Mouse (Mus musculus) intestine, embryonic 14.5 days (tissue): Measurements from ENCODE around the gene Trp53inp2. TPM values are rescaled to one million over a fixed set of nuclear protein-coding genes. Genes with fewer than 3 reads are reported as not detected.

Experiments
- ATAC-seq: fragments of 200-750 bp; cut with Nextera tagmentation; replicated peaks from 2 replicates; pipeline ENCODE4 v1.8.0; 2017; ENCODE audit warnings: low read depth, moderate number of reproducible peaks, moderate TSS enrichment, moderate library complexity; ENCODE audit not compliant: low FRiP score, low TSS enrichment
- DNase-seq: peaks from one replicate; pipeline ENCODE4 v3.0.0-alpha.2; 2018; ENCODE audit warnings: low spot score
- H3K27ac ChIP-seq: fragments of 300-500 bp; sonication (generic); 2 replicates; pipeline ENCODE4 v1.5.1; 2014; ENCODE audit warnings: low read depth, mild to moderate bottlenecking, control low read depth
- H3K27me3 ChIP-seq: fragments of 300-500 bp; sonication (generic); replicated peaks from 2 replicates; pipeline ENCODE4 v1.6.1; 2014; ENCODE audit warnings: low read length, control low read depth; ENCODE audit not compliant: control insufficient read depth, insufficient read depth
- H3K36me3 ChIP-seq: fragments of 300-500 bp; sonication (generic); 2 replicates; pipeline ENCODE4 v1.6.1; 2014; ENCODE audit warnings: low read length, control low read depth; ENCODE audit not compliant: control insufficient read depth, insufficient read depth
- H3K4me1 ChIP-seq: fragments of 300-500 bp; sonication (generic); replicated peaks from 2 replicates; pipeline ENCODE4 v1.6.1; 2014; ENCODE audit warnings: low read length, control low read depth, mixed read lengths; ENCODE audit not compliant: control insufficient read depth, insufficient read depth
- H3K4me2 ChIP-seq: fragments of 300-500 bp; sonication (generic); 2 replicates; pipeline ENCODE4 v1.6.1; 2014; ENCODE audit warnings: low read length
- H3K4me3 ChIP-seq: fragments of 300-500 bp; sonication (generic); 2 replicates; pipeline ENCODE4 v1.5.1; 2014; ENCODE audit warnings: low read depth, low read length, control low read depth, mixed read lengths
- H3K9ac ChIP-seq: fragments of 300-500 bp; sonication (generic); 2 replicates; pipeline ENCODE4 v1.6.1; 2014; ENCODE audit warnings: mild to moderate bottlenecking, low read length
- H3K9me3 ChIP-seq: fragments of 300-500 bp; sonication (generic); 2 replicates; pipeline ENCODE4 v1.6.1; 2016; ENCODE audit warnings: low read length, control low read depth; ENCODE audit not compliant: control insufficient read depth
- WGBS: fragments of 180-500 bp; shearing (Covaris S2); extraction: QIAGEN DNeasy Blood & Tissue Kit; methylation state at CpG from one replicate; pipeline ENCODE4 v1.1.7; 2014; 5-methylcytosine and 5-hydroxymethylcytosine counted together
- polyA plus RNA-seq: library from polyadenylated mRNA; unstranded; fragments of >200 nt; fragmentation: Nextera tagmentation; extraction: Ambion mirVana; gene quantifications from 2 replicates; pipeline ENCODE4 v1.2.1, GENCODE M21; 2014

Trp53inp2 gene
- polyA plus RNA-seq, 1 experiment from 2014 or later, result 17.6 TPM

DNA sequence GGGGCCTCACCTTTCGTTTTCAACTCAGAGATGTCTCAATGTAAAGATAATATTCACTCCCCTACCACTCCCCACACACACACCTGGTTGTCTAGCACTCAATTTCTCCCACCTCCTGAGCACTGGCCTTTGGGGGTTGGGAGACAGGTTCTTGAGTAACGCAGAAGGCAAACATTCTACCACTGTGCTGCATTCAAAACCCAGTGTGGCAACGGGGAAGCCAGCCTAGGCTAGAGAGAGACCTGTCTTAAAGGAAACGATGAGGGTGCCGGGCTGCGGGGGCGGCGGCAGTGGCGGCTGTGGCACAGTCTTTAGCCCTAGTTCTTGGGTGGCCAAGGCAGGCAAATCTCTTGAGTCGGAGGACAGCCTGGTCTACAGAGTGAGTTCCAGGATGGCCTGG, 4.7 kb upstream of the Trp53inp2 start:
- Histone ChIP-seq H3K4me1 (peaks cover 6% of the 10 kb centered on the region), H3K4me3 (no peak overlapping the region), H3K27ac (no peak overlapping the region), H3K9ac (no peak overlapping the region), H3K36me3 (no peaks in the 10 kb centered on the region), H3K27me3 (0 out of 2 replicates have a peak, but pooled peaks cover 8% of the 10 kb centered on the region), H3K9me3 (no peaks in the 10 kb centered on the region), H3K4me2 (no peak overlapping the region)
- DNase-seq (no peak), ATAC-seq (no peak)
- 77% methylated on average over 10 of the region's 10 CpGs for WGBS

DNA sequence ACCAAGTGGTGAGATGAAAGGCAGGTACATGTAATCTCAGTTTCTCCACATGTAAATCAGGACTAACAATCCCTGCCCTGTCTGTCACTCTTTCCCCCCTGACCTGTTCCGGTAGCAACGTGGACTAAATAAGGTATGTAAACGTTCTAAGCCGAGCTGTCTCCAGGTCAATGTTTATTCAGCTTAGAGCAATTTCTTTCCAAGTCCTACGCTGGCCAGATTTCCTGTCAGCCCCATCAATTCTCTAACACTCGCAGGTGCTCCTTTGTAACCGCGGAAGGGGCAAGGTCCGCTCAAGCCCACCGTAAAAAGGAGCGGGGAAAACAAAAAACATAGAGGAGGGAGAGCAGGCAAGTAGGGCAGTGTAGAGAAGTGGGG, 190 bp downstream of the Trp53inp2 start:
- WGBS, result under 1% methylated on average over 11 of the region's 11 CpGs
- Histone ChIP-seq H3K9ac (peak overlapping the region; percentile 95), H3K27me3 (0 out of 2 replicates have a peak, but pooled peaks cover 8% of the 10 kb centered on the region), H3K27ac (no peak overlapping the region; the same call in 1 of the 2 replicates), H3K4me1 (peaks cover 16% of the 10 kb centered on the region), H3K9me3 (no peaks in the 10 kb centered on the region), H3K36me3 (no peaks in the 10 kb centered on the region), H3K4me3 (peak overlapping the region; percentile 93), H3K4me2 (peak overlapping the region; percentile 80)
- DNase-seq, result no peak
- no peak for ATAC-seq

DNA sequence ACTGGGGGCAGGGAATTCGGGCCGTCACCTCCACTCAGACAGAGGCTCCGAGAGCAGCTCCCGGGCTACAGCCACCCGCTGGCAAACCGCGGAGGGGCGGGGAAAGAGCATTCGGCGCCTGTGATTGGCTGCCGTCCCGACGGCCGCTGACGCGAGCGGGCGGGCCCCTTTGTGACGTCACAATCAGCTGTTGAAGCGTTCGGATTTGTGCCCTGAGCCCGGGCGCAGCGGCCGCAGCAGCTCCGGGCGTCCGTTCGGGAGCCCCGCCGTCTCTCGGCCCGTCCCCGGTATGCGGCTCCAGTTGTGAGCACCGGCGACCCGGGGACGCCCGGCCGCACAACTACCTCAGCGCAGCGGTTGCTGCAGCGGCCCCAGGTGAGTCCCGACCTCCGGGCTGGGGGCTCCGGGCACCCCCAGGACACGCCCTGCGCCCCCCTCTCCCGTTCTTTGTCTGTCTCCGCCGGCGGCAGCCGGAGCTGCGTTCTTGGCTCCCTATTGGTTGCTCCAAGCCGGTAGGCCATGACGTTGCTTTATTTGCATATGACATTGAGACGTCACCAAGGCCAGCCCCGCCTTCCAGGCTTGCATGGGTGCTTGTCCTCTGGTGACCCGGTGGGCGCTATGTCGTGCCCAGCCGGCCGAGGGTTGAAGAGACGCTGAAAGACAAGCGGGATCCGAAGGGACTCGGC, 928 bp downstream of the Trp53inp2 start:
- DNase-seq (peak; percentile 98), ATAC-seq (peak; percentile 94)
- Histone ChIP-seq H3K4me3 (peak overlapping the region; percentile 93), H3K36me3 (no peaks in the 10 kb centered on the region), H3K9me3 (no peaks in the 10 kb centered on the region), H3K4me1 (peaks cover 16% of the 10 kb centered on the region), H3K27me3 (0 out of 2 replicates have a peak, but pooled peaks cover 8% of the 10 kb centered on the region), H3K4me2 (peak overlapping the region; percentile 80), H3K9ac (peak overlapping the region; percentile 95), H3K27ac (peak overlapping the region; percentile 97)
- under 1% methylated on average over 64 of the region's 68 CpGs for WGBS

DNA sequence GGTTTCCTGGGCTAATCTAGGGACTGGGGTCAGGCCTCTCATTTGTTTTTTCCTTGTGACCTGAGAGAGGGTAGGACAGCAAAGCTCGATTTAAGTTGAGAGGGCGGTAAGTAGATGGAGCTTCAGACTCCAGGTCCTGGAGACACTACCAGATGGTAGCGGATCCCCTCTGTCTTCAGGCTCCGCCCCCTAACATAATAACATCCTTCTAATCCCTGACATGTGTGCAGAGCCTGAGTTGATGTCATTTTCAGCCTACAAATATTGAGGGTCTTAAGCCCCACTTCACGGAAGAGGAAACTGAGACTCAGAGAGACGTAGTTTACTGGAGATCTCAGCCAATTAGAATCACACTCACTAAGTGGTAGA, 1.5 kb downstream of the Trp53inp2 start:
- no peak; the same call in 1 of the 2 replicates for ATAC-seq
- no peak for DNase-seq
- peaks cover 16% of the 10 kb centered on the region for H3K4me1 ChIP-seq
- no peaks in the 10 kb centered on the region for H3K9me3 ChIP-seq
- WGBS, result 17% methylated on average over 6 of the region's 6 CpGs
- H3K4me3 ChIP-seq, result peak overlapping the region; percentile 93
- H3K27ac ChIP-seq, result peak overlapping the region; percentile 97
- 0 out of 2 replicates have a peak, but pooled peaks cover 3% of the 10 kb centered on the region for H3K36me3 ChIP-seq
- peak overlapping the region; percentile 95 for H3K9ac ChIP-seq
- peak overlapping the region; percentile 80 for H3K4me2 ChIP-seq
- H3K27me3 ChIP-seq, result 0 out of 2 replicates have a peak, but pooled peaks cover 8% of the 10 kb centered on the region

DNA sequence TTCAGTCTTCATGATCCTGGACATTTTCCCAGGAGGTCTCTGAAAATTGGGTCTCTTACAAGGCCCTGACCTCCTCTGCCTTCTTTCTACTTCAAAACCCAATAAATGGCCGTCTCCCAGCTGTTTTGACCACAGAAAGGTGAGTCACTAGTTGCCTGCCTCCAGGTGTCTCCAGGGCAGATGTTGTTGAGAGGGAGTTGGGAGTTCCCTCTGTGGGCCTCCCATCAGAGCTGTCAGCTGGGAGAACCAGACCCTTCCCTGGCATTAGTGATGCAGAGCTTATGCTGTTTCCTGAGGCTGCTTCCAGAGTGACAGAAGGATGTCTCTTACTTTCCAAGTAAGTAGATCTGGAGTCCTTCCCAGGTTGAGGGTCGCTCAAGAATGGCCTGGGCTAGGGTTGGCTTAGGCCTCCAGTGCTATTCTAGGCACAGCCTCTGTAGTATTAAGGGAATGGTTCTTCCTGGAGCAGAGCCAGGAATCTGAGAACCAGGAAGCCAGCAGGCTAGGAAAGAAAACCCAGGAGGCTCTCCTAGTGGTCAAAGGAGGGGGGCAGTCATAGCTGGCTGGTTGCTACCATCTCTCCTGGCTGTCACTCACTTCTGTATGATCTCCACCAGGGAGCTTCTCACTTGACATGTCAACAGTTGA, 2.1 kb downstream of the Trp53inp2 start:
- DNase-seq (peak; percentile 54), ATAC-seq (no peak)
- Histone ChIP-seq H3K4me3 (no peak overlapping the region), H3K27me3 (0 out of 2 replicates have a peak, but pooled peaks cover 8% of the 10 kb centered on the region), H3K4me1 (peaks cover 16% of the 10 kb centered on the region), H3K9me3 (no peaks in the 10 kb centered on the region), H3K27ac (no peak overlapping the region), H3K4me2 (peak overlapping the region; percentile 80), H3K9ac (no peak overlapping the region), H3K36me3 (peaks cover 9% of the 10 kb centered on the region; the same call in 1 of the 2 replicates)
- WGBS, result 79% methylated on average over 2 of the region's 2 CpGs

DNA sequence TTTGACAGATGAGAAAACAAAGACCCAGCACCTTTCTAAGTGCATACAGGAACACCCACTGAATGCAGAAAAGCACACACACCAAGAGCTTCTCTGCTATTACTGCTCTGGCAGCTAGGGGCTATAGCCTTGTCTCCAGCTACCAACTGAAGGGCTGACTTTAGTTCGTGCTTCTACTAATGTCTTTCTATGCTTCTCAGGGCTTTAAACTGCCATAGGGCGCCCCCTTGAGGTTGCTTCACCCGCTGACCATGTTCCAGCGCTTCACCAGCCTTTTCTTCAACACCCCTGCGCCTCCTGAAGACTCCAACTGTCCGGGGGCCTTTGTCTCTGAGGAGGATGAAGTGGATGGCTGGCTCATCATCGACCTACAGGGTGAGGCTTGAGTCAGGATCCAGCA, 4.2 kb downstream of the Trp53inp2 start:
- H3K4me2 ChIP-seq, result no peak overlapping the region
- peaks cover 16% of the 10 kb centered on the region for H3K4me1 ChIP-seq
- DNase-seq (peak; percentile 91), ATAC-seq (no peak)
- H3K36me3 ChIP-seq, result peaks cover 30% of the 10 kb centered on the region
- H3K27ac ChIP-seq, result no peak overlapping the region
- WGBS, result 34% methylated on average over 7 of the region's 7 CpGs
- 0 out of 2 replicates have a peak, but pooled peaks cover 6% of the 10 kb centered on the region for H3K27me3 ChIP-seq
- no peak overlapping the region for H3K9ac ChIP-seq
- no peaks in the 10 kb centered on the region for H3K9me3 ChIP-seq
- H3K4me3 ChIP-seq, result no peak overlapping the region

DNA sequence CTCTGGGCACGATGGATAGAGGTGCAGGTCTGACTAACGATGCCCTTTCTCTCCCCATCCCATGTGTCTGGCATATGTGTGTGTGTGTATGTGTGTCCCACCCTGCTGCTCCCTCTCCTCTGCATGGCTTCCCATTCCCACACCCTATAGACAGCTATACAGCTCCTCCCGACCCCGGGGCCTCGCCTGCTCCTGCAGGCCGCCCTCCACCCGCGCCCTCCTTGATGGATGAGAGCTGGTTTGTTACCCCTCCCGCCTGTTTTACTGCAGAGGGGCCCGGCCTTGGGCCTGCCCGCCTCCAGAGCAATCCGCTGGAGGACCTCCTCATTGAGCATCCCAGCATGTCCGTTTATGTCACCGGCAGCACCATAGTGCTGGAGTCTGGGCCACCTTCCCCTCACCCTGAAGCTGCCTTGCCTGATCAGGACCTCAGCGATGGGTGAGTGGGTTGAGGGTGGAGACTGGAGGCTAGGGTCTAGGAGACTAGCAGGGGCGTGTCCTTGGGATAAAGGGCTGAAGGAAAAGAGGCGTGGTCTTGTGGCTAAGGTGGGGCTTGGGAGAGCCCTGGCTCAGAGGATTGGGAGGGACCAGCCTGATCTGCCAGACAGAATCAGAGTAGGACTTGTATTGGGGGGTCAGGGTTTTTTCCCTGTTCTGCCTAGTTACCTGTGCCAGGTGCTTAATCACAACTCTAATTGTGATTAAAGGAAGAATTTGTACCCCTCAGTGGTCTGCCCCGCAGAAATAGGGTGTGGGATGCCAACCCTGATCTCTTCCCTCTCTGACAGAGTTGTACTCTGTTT, 5.1 kb downstream of the Trp53inp2 start:
- WGBS, result 47% methylated on average over 18 of the region's 18 CpGs
- Histone ChIP-seq H3K9me3 (no peaks in the 10 kb centered on the region), H3K27me3 (no peaks in the 10 kb centered on the region), H3K4me3 (no peak overlapping the region), H3K27ac (no peak overlapping the region), H3K4me2 (no peak overlapping the region), H3K36me3 (peaks cover 37% of the 10 kb centered on the region), H3K4me1 (peaks cover 12% of the 10 kb centered on the region), H3K9ac (no peak overlapping the region)
- DNase-seq (peak; percentile 54), ATAC-seq (no peak)

DNA sequence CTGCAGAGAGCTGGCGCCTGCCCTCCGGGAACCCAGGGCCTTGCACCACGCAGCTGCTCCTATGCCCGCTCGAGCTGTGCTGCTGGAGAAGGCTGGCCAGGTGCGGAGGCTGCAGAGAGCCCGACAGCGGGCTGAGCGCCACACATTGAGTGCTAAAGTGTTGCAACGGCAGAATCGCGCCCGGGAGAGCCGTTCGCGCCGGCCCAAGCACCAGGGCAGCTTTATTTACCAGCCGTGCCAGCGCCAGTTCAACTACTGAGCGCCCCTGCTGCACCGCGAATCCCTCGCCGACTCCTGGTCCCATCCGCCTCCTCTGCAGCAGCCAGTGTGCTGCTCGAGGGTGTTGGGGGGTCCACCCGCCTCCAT, 5.7 kb downstream of the Trp53inp2 start:
- Histone ChIP-seq H3K9me3 (no peaks in the 10 kb centered on the region), H3K9ac (no peak overlapping the region), H3K36me3 (peaks cover 37% of the 10 kb centered on the region), H3K4me3 (no peak overlapping the region), H3K4me2 (no peak overlapping the region), H3K27ac (no peak overlapping the region), H3K27me3 (no peaks in the 10 kb centered on the region), H3K4me1 (peaks cover 9% of the 10 kb centered on the region)
- DNase-seq, result peak; percentile 53
- ATAC-seq, result no peak
- 28% methylated on average over 27 of the region's 27 CpGs for WGBS
